Mouse (Mus musculus): Measurements from ENCODE around the gene Olfr358. TPM values are rescaled to one million over a fixed set of nuclear protein-coding genes. Genes with fewer than 3 reads are reported as not detected.

Olfr358 gene
- total RNA-seq (2022): not detected

GRCm38 (mm10) chr2:37009235-37009634, at the start of gene Olfr358:
TSS of gene Olfr358 (minus strand) at chr2:37009335.
- DNase-seq (ENCODE audit: low spot score in 2 of 2): no peak

GRCm38 (mm10) chr2:36997030-36997429, 12.1 kb downstream of the Olfr358 start:
- no peak for DNase-seq (ENCODE audit: low spot score in 2 of 2)

GRCm38 (mm10) chr2:36993527-36993926, 15.6 kb downstream of the Olfr358 start, which contains the start of gene Olfr357:
TSS of gene Olfr357 (plus strand) at chr2:36993827.
- DNase-seq (ENCODE audit: low spot score in 2 of 2): no peak

Other genes with a start within 250 kb of the Olfr358 start
- gene Olfr348, start 225.1 kb downstream of the Olfr358 start, total RNA-seq (2022): not detected
- gene Olfr50, start 218.8 kb downstream of the Olfr358 start, total RNA-seq (2022): not detected
- gene Olfr3, start 192.3 kb downstream of the Olfr358 start, total RNA-seq (2022): not detected
- not detected for gene Olfr350, start 163.0 kb downstream of the Olfr358 start, total RNA-seq (2022)
- under 1 TPM in 1 of 4 experiments, not detected in 3; 0.16 TPM for gene Olfr351, start 146.7 kb downstream of the Olfr358 start, total RNA-seq (2022)
- not detected for gene Olfr352, start 140.9 kb downstream of the Olfr358 start, total RNA-seq (2022)
- not detected for gene Olfr353, start 116.4 kb downstream of the Olfr358 start, total RNA-seq (2022)
- not detected for gene Olfr354, start 103.7 kb downstream of the Olfr358 start, total RNA-seq (2022)
- not detected for gene Olfr355, start 80.4 kb downstream of the Olfr358 start, total RNA-seq (2022)
- gene Olfr356, start 72.2 kb downstream of the Olfr358 start, total RNA-seq (2022): not detected
- not detected for gene Olfr357, start 15.5 kb downstream of the Olfr358 start, total RNA-seq (2022)
- not detected for gene Olfr360, start 56.4 kb upstream of the Olfr358 start, total RNA-seq (2022)
- gene Olfr361, start 80.0 kb upstream of the Olfr358 start, total RNA-seq (2022): not detected
- not detected for gene Olfr362, start 108.6 kb upstream of the Olfr358 start, total RNA-seq (2022)
- not detected for gene Olfr364-ps1, start 130.0 kb upstream of the Olfr358 start, total RNA-seq (2022)
- under 1 TPM in 2 of 4 experiments, not detected in 2; 0.07 to 0.10 TPM for gene Olfr365, start 178.9 kb upstream of the Olfr358 start, total RNA-seq (2022)
- gene Olfr366, start 202.2 kb upstream of the Olfr358 start, total RNA-seq (2022): not detected